In the genomic region with DNA sequence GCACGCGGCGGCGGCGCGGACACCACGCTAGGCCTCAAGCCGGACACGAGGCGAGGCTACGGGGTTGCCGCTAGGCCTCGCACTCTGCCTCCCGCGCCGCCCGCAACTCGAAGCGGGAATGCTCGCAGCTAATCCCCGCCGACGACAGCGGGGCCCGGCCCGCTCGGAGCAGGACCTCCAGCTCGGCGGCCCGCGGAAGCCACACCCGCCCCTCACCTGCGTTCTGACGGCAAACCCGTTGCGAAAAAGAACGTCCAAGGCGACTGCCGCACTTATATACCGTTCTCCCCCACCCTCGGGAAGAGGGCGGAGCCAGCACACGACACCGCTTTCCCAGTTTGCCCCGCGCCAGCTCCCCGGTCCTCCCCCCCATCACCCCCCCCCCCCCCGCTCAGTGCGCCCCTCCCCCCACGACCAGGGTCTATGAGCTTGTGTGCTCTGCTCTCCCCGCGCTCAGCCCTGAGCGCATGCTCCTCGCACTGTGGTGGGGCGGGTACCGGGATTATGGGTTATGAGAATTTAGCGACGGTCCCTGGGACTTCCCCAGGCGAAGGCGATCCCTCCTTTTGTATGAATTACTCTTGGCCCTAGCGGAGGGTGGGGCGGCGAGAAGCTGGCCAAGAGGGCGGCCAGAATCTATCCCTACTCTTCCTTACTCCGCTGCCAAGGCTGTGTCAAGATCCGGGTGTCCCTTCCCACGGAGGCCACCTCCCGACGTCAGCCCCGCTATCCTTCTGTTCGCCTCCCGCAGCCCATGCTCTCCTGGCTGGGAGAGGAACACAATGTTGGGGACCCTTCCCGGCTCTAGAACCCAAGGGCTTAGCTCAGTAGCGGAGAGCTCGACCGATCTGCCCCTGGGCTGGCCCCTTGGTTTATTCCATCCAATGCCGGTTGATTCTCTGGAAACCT, we compare ENCODE assay signal across 8 mouse cellular contexts. TPM values are rescaled to one million over a fixed set of nuclear protein-coding genes. Genes with fewer than 3 reads are reported as not detected.
A peak's percentile ranks its signal among the peaks of the same experiment; 100 is the strongest.
DNase-seq lines count a peak whose midpoint lies in the region; ATAC-seq lines count a peak whose summit lies in the region.

No protein-coding gene starts in this region.

- H3K4me3 ChIP-seq in hindbrain, embryonic 12.5 days = peak overlapping the region; percentile 97

- peaks cover 24% of the 10 kb centered on the region for H3K36me3 ChIP-seq in hindbrain, embryonic 12.5 days

- H3K4me2 ChIP-seq in hindbrain, embryonic 12.5 days (replicated peaks) = peak overlapping the region; percentile 67

- H3K9me3 ChIP-seq in hindbrain, embryonic 12.5 days (replicated peaks) = no peaks in the 10 kb centered on the region

- ATAC-seq in hindbrain, embryonic 12.5 days (ENCODE audit: low FRiP score) = peak; percentile 99

- peak overlapping the region; percentile 98 for H3K27ac ChIP-seq in hindbrain, embryonic 12.5 days

- peak overlapping the region; percentile 97 for H3K9ac ChIP-seq in hindbrain, embryonic 12.5 days

- under 1% methylated on average over 72 of the region's 77 CpGs for WGBS in hindbrain, embryonic 12.5 days

- H3K27me3 ChIP-seq in hindbrain, embryonic 12.5 days = no peaks in the 10 kb centered on the region

- H3K4me1 ChIP-seq in hindbrain, embryonic 12.5 days = peaks cover 19% of the 10 kb centered on the region

- DNase-seq in NIH3T3 (ENCODE audit: low read depth) = peak; percentile 97
- peak; percentile 98 for DNase-seq in cerebellum, postnatal 10 days
- peak; percentile 93 to 95 for DNase-seq in frontal cortex, postnatal 10 days (ENCODE audit: low spot score in 2 of 2)
- DNase-seq in layer of hippocampus, postnatal 14 days (ENCODE audit: low spot score in 2 of 2) = peak; percentile 94 to 97
- DNase-seq in lung, postnatal 14 days = peak; percentile 97
- DNase-seq in retina, adult 2 months (ENCODE audit: low read depth, low spot score) = peak; percentile 94
- DNase-seq in thymus, postnatal 36 days = peak; percentile 96 to 97

RNA-seq across cellular contexts. Expression of a gene that starts 7.3 kb away (rescaled TPM):
- 3,262 and 3,359 TPM in 2 replicates for polyA plus RNA-seq in hindbrain, embryonic 12.5 days (2016; fragmentation: Nextera tagmentation; extraction: Ambion mirVana)
- 1,000 to 10,000 TPM; 3,391 to 3,794 TPM for total RNA-seq in layer of hippocampus, postnatal 14 days (2021)

RNA-seq across cellular contexts. Expression of a gene that starts 33.1 kb away (rescaled TPM):
- polyA plus RNA-seq in hindbrain, embryonic 12.5 days (2016; fragmentation: Nextera tagmentation; extraction: Ambion mirVana) = 0.84 and 1.3 TPM in 2 replicates
- 1 to 10 TPM; 1.0 to 1.2 TPM for total RNA-seq in layer of hippocampus, postnatal 14 days (2021)

RNA-seq across cellular contexts. Expression of a gene that starts 33.7 kb away (rescaled TPM):
- polyA plus RNA-seq in hindbrain, embryonic 12.5 days (2016; fragmentation: Nextera tagmentation; extraction: Ambion mirVana) = 23.2 and 26.9 TPM in 2 replicates
- 10 to 100 TPM; 22.8 to 23.9 TPM for total RNA-seq in layer of hippocampus, postnatal 14 days (2021)

RNA-seq across cellular contexts. Expression of a gene that starts 38.6 kb away (rescaled TPM):
- polyA plus RNA-seq in hindbrain, embryonic 12.5 days (2016; fragmentation: Nextera tagmentation; extraction: Ambion mirVana) = 0.76 and 0.90 TPM in 2 replicates
- total RNA-seq in layer of hippocampus, postnatal 14 days (2021) = 1 to 10 TPM in 1 of 2 experiments, under 1 TPM in 1; 0.81 to 1.1 TPM

Comparison
In these comparisons a context has a peak if more than half of its experiments do, and no peak if none do; other contexts are left out.
1. Peak in every context shown above with its lines: DNase-seq, ATAC-seq, H3K4me3 ChIP-seq and H3K27ac ChIP-seq.